Mouse (Mus musculus) megakaryocyte, embryonic 14.5 days (primary cell): ENCODE results near the gene Nodal.

ENCODE experiments used
- FLI1 ChIP-seq: IDR thresholded peaks from 2 replicates; pipeline ENCODE4 v1.6.1; 2012; ENCODE audit warnings: low read length, inconsistent platforms, mixed read lengths
- GATA1 ChIP-seq: IDR thresholded peaks from 3 replicates; pipeline ENCODE4 v1.6.1; 2012; ENCODE audit warnings: mixed read lengths, low read length, inconsistent platforms, borderline replicate concordance

GRCm38 (mm10) chr10:61443456-61443855, 25.7 kb downstream of the Nodal start:
- TF ChIP-seq GATA1 (no peak), FLI1 (no peak)
